Mouse (Mus musculus): ENCODE data around the gene Dapk1. TPM values are rescaled to one million over a fixed set of nuclear protein-coding genes. Genes with fewer than 3 reads are reported as not detected.

Dapk1 gene
- total RNA-seq, 2 experiments from 2014 or later = 2.2 to 5.1 TPM

DNA sequence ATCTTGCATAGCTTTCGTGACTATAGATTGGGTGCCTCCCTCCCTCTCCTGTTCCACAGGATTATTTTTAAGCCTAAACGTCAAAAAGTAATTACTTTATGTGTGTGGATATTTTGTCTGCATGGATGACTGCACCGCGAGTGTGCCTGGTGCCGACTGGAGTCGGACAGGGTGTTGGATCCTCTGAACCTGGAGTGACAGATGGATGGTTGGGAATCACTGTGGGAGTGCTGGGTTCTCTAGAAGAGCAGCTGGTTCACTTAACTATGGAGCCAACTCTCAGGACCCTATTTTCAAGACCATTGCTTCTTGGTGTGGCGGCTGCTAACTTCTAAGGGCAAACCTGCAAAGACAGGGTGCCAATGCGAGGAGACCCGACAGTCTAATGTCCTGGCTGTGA, 133.6 kb downstream of the Dapk1 start:
- no peak for ATAC-seq (replicated peaks; ENCODE audit: poor library complexity)

DNA sequence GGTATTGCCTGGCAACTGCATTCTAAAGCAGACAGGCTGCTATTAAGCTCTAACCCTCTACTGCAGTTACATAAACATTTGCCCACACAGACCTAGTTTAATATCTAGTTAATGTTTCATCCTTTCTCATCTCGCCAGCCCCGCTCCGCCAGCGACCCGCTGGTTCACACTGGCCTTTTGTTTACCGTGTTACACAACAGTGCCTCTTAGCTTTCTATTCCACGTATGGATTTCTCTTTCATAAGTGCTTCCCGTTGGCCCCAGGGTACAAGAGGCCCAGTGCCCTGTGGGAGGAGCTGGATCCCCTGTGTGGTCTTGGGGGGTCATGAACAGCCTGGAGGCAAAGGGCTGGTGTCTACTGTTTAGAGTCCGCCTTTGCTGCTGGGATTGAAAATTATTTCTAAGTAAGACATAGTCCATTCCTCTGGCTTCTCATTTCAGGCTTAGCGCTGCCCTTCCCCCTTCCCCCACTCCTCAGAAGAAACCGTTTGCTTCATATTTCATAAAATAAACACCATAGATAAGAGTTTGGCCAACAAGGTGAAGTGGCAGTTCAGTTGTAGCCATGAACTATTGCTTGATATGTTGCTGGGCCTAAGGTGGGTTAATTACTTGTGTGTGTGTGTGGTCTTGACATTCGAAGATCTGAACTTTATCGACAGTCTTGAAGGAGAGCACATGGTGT, 134.8 kb downstream of the Dapk1 start:
- no peak for ATAC-seq (replicated peaks; ENCODE audit: poor library complexity)

DNA sequence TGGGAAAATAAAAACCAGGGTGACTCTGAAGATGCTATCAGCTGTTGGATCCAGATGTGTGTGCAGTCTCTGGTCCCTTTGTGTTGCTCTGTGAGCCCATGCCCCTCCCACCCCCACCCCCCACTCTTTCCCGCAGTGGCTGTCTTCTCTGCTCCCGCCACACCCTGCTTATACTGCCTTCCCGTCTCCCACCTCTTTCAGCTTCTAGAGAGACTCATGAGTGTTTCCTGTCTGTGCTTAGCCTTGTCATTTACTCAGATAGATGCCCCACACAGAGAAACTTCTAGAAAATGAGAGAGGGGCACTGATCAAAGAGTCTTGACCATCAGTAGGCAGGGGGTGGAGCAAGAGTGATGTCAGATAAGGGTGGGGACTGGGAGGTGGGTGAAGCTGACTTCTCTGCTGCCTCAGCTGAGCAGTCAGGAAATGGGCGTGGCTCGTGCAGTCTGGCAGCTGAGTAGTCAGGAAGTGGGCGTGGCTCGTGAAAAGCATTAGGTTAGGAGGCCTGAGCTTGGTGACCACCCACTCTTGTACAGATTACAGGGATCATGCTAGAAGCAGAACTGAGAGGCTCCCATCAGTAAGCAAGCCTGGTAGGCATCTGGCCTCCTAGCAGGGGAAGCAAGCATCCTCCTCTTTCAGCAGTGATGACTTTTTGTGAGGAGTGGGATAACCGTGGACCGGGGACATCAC, 136.0 kb downstream of the Dapk1 start:
- peak; percentile 86 for ATAC-seq (replicated peaks; ENCODE audit: poor library complexity)

- ATAC-seq (replicated peaks; ENCODE audit: poor library complexity) = peak; percentile 70
These were observed 136.7 kb downstream of the Dapk1 start for GRCm38 (mm10) chr13:60738429-60738828.

DNA sequence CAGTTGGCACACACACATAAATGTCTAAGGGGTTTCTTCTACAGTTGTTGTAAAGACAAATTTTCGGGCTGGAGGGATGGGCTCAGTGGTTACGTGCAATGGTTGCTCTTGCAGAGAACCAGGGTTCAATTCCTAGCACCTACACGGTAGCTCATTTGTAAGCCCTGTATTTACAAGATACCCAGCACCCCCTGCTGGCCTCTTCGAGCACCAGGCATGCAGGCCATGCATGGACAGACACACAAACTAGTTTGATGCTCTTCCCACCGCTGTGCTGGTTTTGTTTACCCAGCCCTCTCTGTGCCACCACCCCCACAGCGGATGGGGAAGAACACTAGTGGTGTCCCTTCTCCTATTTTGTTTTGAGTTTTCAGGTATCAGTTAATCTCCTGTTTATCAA, 138.5 kb downstream of the Dapk1 start:
- ATAC-seq (replicated peaks; ENCODE audit: poor library complexity) = no peak

- no peak for ATAC-seq (replicated peaks; ENCODE audit: poor library complexity)
These were observed 140.9 kb downstream of the Dapk1 start for GRCm38 (mm10) chr13:60742611-60743010.

- peak; percentile 63 for ATAC-seq (replicated peaks; ENCODE audit: poor library complexity)
These were observed 141.8 kb downstream of the Dapk1 start for GRCm38 (mm10) chr13:60743381-60744077.

DNA sequence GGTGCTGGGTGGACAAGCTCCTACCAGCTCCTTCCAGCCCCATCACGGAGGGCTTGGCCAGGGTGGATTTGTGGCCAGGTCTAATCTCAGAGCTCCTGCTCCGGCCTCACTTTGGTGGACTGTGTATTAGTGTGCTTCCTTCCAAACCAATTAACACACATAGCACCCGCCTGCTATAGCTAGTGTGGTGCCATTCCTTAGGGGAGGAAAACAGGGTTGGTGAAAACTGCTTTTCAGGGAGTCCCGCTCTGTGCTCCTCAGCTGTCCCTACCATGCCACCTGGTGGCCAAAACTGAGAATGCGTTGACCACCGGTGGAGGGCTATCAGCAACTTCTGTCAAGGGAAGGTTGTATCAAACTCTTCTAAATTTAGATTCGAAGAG, 142.3 kb downstream of the Dapk1 start:
- ATAC-seq (replicated peaks; ENCODE audit: poor library complexity) = peak; percentile 61

DNA sequence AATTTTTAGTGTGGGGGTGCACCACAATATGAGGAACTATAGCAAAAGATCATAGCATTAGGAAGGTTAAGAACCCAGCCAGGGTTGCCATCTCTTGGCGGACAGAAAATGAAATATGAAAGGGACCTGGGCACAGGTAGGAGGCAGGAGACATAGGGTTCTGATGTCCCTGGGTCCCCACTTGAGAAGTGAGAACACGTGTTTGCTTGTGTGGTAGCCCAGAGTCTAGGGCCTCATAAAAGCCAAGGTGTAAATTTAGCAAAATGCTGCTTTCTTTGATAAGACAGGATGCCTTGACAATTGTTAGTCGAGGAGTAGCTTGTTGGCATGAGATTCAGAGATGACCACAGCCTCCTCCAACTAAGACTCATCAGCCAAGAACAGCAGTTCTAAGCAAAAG, 143.0 kb downstream of the Dapk1 start:
- ATAC-seq (replicated peaks; ENCODE audit: poor library complexity) = no peak

GRCm38 (mm10) chr13:60745358-60745757, 143.6 kb downstream of the Dapk1 start:
- ATAC-seq (replicated peaks; ENCODE audit: poor library complexity) = 0 out of 2 replicates have a peak, but pooled peaks have one; percentile 5

DNA sequence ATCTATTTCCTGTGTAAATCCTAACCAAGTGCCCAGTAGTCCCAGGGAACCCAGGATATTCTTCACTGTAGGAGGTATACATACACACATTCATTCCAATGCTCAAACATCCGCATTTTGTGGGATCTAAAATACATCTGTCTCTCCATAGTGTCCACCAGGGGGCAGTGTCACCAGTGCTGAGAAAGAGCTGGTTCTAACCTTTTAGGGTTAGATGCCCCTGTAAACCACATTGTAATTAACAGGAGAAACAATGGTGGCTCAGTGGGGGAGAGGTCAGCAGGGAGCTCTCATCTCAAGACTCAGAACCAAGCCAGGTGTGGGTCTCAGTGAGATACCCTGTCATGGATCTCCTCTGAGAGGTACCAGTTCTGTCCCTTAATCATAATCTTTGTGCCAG, 144.5 kb downstream of the Dapk1 start:
- peak; percentile 26; the same call in 1 of the 2 replicates for ATAC-seq (replicated peaks; ENCODE audit: poor library complexity)

- no peak for ATAC-seq (replicated peaks; ENCODE audit: poor library complexity)
These were observed 145.5 kb downstream of the Dapk1 start for GRCm38 (mm10) chr13:60747201-60747600.

- ATAC-seq (replicated peaks; ENCODE audit: poor library complexity) = peak; percentile 47; the same call in 1 of the 2 replicates
These were observed 146.8 kb downstream of the Dapk1 start for GRCm38 (mm10) chr13:60748556-60748955.

- ATAC-seq (replicated peaks; ENCODE audit: poor library complexity) = no peak
These were observed 149.2 kb downstream of the Dapk1 start for GRCm38 (mm10) chr13:60750930-60751329.

- ATAC-seq (replicated peaks; ENCODE audit: poor library complexity) = no peak
These were observed 151.5 kb downstream of the Dapk1 start for GRCm38 (mm10) chr13:60753216-60753615.

DNA sequence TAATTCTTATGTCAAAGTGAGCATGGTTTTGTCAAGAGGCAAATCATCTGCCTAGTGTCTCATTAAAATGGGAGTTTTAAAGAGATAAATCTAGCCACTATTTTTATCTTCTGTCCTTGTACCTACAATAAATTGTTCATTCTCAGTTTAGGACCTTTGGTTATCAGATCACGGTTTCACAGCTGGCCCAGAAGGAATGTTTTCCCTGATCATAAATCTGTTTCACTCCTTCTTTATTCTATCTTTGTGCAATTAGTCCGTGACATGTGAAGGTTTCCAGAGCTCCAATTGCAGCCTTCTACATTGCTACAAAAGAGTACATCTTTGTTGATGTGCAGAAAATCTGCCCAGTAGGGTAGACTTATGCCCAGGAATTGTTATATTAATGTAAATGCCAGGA, 153.5 kb downstream of the Dapk1 start:
- no peak for ATAC-seq (replicated peaks; ENCODE audit: poor library complexity)

DNA sequence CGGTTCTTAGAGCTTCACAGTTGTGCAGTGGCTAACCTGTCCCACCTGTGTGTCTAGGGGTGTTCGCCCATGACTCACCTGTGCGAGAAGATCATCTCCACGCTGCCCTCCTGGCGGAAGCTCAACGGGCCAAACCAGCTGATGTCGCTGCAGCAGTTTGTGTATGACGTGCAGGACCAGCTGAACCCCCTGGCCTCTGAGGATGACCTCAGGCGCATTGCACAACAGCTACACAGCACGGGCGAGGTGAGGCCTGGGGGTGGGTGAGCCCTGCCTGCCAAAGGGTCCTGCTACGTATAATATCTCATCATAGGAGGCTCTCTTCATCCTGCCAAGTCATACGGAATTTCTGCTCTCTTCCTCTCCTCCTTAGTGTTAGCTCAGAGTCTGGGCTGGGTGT, 155.5 kb downstream of the Dapk1 start:
- ATAC-seq (replicated peaks; ENCODE audit: poor library complexity) = no peak

GRCm38 (mm10) chr13:60759136-60759535, 157.4 kb downstream of the Dapk1 start:
- ATAC-seq (replicated peaks; ENCODE audit: poor library complexity) = peak; percentile 79

GRCm38 (mm10) chr13:60760392-60760791, 158.6 kb downstream of the Dapk1 start:
- ATAC-seq (replicated peaks; ENCODE audit: poor library complexity) = no peak

GRCm38 (mm10) chr13:60761161-60761560, 159.4 kb downstream of the Dapk1 start:
- ATAC-seq (replicated peaks; ENCODE audit: poor library complexity) = no peak

GRCm38 (mm10) chr13:60780534-60780933, 178.8 kb downstream of the Dapk1 start:
- ATAC-seq (replicated peaks; ENCODE audit: poor library complexity) = no peak

DNA sequence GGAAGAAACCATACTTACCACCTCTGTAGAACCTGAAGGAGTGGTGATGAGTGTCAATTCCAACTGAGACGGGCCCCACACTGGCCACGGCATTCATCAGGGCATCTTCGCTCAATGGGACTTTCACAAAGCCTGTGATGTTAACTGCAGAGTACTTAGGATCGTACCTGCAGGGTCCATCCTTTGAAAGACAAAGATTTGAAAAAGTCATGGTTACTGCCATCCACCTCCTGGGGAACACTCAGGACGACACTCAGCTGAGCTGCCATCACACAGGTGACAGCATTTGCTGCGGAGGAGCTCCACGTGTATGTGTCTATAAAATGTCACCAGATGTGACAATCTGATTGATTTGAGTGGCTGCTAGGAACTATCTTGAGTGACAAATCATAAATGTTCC, 181.6 kb downstream of the Dapk1 start:
- ATAC-seq (replicated peaks; ENCODE audit: poor library complexity) = no peak

Measured in megakaryocyte progenitor cell, adult 5-6 weeks (primary cell).